Comparison of ENCODE assay signal across 8 mouse cellular contexts in genomic region chr7:142967414-142967883, GRCm38 (mm10). TPM values are rescaled to one million over a fixed set of nuclear protein-coding genes. Genes with fewer than 3 reads are reported as not detected.
DNase-seq lines count a peak whose midpoint lies in the region; ATAC-seq and TF ChIP-seq lines count a peak whose summit lies in the region.

No protein-coding gene starts in this region.

- peak overlapping the region; percentile 81 for H3K4me2 ChIP-seq in kidney, postnatal 0 days (ENCODE audit: low read length)

- H3K4me3 ChIP-seq in heart, adult 2 months, result peak overlapping the region; percentile 44
- peak overlapping the region; percentile 37 for H3K4me3 ChIP-seq in kidney, postnatal 0 days (replicated peaks; ENCODE audit: low read depth, low read length)

- peaks cover 14% of the 10 kb centered on the region for H3K27me3 ChIP-seq in heart, adult 2 months (ENCODE audit: control insufficient read depth, insufficient read depth, low read length)
- peaks cover 57% of the 10 kb centered on the region for H3K27me3 ChIP-seq in kidney, postnatal 0 days (ENCODE audit: insufficient read depth, low read length)

- no peaks in the 10 kb centered on the region for H3K36me3 ChIP-seq in heart, adult 2 months (ENCODE audit: control insufficient read depth, insufficient read depth, low read length)
- no peaks in the 10 kb centered on the region for H3K36me3 ChIP-seq in kidney, postnatal 0 days (ENCODE audit: insufficient read depth, low read length)

- peak; percentile 57; the same call in 1 of the 2 replicates for ATAC-seq in kidney, postnatal 0 days (replicated peaks; ENCODE audit: low FRiP score, low read depth)

- H3K27ac ChIP-seq in heart, adult 2 months, result no peak overlapping the region
- H3K27ac ChIP-seq in kidney, postnatal 0 days, result no peak overlapping the region

- under 1% methylated on average over 36 of the region's 36 CpGs for WGBS in heart, adult 2 months
- WGBS in kidney, postnatal 0 days, result under 1% methylated on average over 36 of the region's 36 CpGs

- DNase-seq in heart, adult 2 months, result peak; percentile 31 to 38
- DNase-seq in heart, adult 9 months (ENCODE audit: low spot score in 2 of 2), result no peak
- DNase-seq in adrenal gland, postnatal 36 days, result peak; percentile 83 to 86
- peak; percentile 6 for DNase-seq in gonadal fat pad, adult 2 months (ENCODE audit: low read depth)
- peak; percentile 17 for DNase-seq in kidney, postnatal 0 days (ENCODE audit: low spot score)
- peak; percentile 60 to 78 for DNase-seq in lung, postnatal 4 days
- peak; percentile 63 for DNase-seq in urinary bladder, adult 2 months (ENCODE audit: low spot score)
- no peak for DNase-seq in left cerebral cortex, postnatal 4 days

- no peak overlapping the region for H3K9ac ChIP-seq in heart, adult 2 months (ENCODE audit: low read depth, low read length)
- H3K9ac ChIP-seq in kidney, postnatal 0 days (ENCODE audit: low read depth, low read length), result 0 out of 2 replicates have a peak overlapping the region, but pooled peaks have one; percentile 32

- TF ChIP-seq POLR2A in heart, adult 2 months (IDR thresholded peaks at IDR 0.05; ENCODE audit: insufficient read depth, low read depth, low read length), result no peak

- H3K79me2 ChIP-seq in heart, adult 2 months (replicated peaks; ENCODE audit: control insufficient read depth, insufficient read depth, low read length), result no peaks in the 10 kb centered on the region

- no peaks in the 10 kb centered on the region for H3K9me3 ChIP-seq in kidney, postnatal 0 days (replicated peaks; ENCODE audit: low read length)

- intact Hi-C loops in heart, adult 2 months (cut with DNase I), result no loop called here
- intact Hi-C loops in left cerebral cortex, postnatal 4 days (cut with DNase I), result no loop called here

- no peak for TF ChIP-seq CTCF in heart, adult 2 months (IDR thresholded peaks at IDR 0.05)
- no peak for TF ChIP-seq CTCF in kidney, postnatal 0 days (IDR thresholded peaks at IDR 0.05; ENCODE audit: low read depth)

- H3K4me1 ChIP-seq in heart, adult 2 months (ENCODE audit: control insufficient read depth, insufficient read depth, low read length), result no peaks in the 10 kb centered on the region
- H3K4me1 ChIP-seq in kidney, postnatal 0 days (replicated peaks; ENCODE audit: insufficient read depth, low read length), result peaks cover 11% of the 10 kb centered on the region

- TF ChIP-seq EP300 in heart, adult 2 months (IDR thresholded peaks at IDR 0.05; ENCODE audit: insufficient read depth, low read depth, low read length), result no peak

RNA-seq across cellular contexts. Expression of gene Ascl2, which starts 1.6 kb away (rescaled TPM):
- not detected for total RNA-seq in heart, adult 2 months (2021)
- polyA plus RNA-seq in heart, adult 2 months (2012; rRNA removed), result 0.08 TPM in 1 of 2 replicates, not detected in the other
- under 1 TPM in 1 of 2 experiments, not detected in 1; 0.46 TPM for total RNA-seq in adrenal gland, postnatal 36 days (2021)
- polyA plus RNA-seq in gonadal fat pad, adult 2 months (2012; rRNA removed), result 2.0 and 3.2 TPM in 2 replicates
- polyA plus RNA-seq in kidney, postnatal 0 days (2015; fragmentation: Nextera tagmentation; extraction: Ambion mirVana), result 0.60 and 1.2 TPM in 2 replicates
- polyA plus RNA-seq in urinary bladder, adult 2 months (2012; rRNA removed), result 2.4 and 2.7 TPM in 2 replicates
- under 1 TPM; 0.50 to 0.62 TPM for total RNA-seq in left cerebral cortex, postnatal 4 days (2021)

RNA-seq across cellular contexts. Expression of gene Th, which starts 36.5 kb away (rescaled TPM):
- not detected for total RNA-seq in heart, adult 2 months (2021)
- 0.27 and 0.35 TPM in 2 replicates for polyA plus RNA-seq in heart, adult 2 months (2012; rRNA removed)
- total RNA-seq in adrenal gland, postnatal 36 days (2021), result 100 to 1,000 TPM; 461 to 696 TPM
- 0.30 and 0.68 TPM in 2 replicates for polyA plus RNA-seq in gonadal fat pad, adult 2 months (2012; rRNA removed)
- 0.20 and 0.57 TPM in 2 replicates for polyA plus RNA-seq in kidney, postnatal 0 days (2015; fragmentation: Nextera tagmentation; extraction: Ambion mirVana)
- 0.15 and 0.59 TPM in 2 replicates for polyA plus RNA-seq in urinary bladder, adult 2 months (2012; rRNA removed)
- 1 to 10 TPM; 1.2 to 1.7 TPM for total RNA-seq in left cerebral cortex, postnatal 4 days (2021)

RNA-seq across cellular contexts. Expression of gene Tspan32, which starts 37.4 kb away (rescaled TPM):
- total RNA-seq in heart, adult 2 months (2021), result 1 to 10 TPM in 1 of 2 experiments, under 1 TPM in 1; 0.44 to 1.3 TPM
- polyA plus RNA-seq in heart, adult 2 months (2012; rRNA removed), result 1.8 and 1.9 TPM in 2 replicates
- under 1 TPM; 0.59 to 0.63 TPM for total RNA-seq in adrenal gland, postnatal 36 days (2021)
- 3.3 and 3.5 TPM in 2 replicates for polyA plus RNA-seq in gonadal fat pad, adult 2 months (2012; rRNA removed)
- polyA plus RNA-seq in kidney, postnatal 0 days (2015; fragmentation: Nextera tagmentation; extraction: Ambion mirVana), result 1.0 and 1.1 TPM in 2 replicates
- 1.9 and 2.8 TPM in 2 replicates for polyA plus RNA-seq in urinary bladder, adult 2 months (2012; rRNA removed)
- not detected for total RNA-seq in left cerebral cortex, postnatal 4 days (2021)

Comparison
In these comparisons a context has a peak if more than half of its experiments do, and no peak if none do; other contexts are left out.
1. DNase-seq: peak in heart, adult 2 months (2 of 2), adrenal gland, postnatal 36 days (2 of 2), gonadal fat pad, adult 2 months (single experiment), kidney, postnatal 0 days (single experiment), lung, postnatal 4 days (2 of 2) and urinary bladder, adult 2 months (single experiment); none in heart, adult 9 months (0 of 2) and left cerebral cortex, postnatal 4 days (single experiment).